Mouse (Mus musculus) olfactory bulb, adult 2 months (tissue): ENCODE results near the gene Ripor3.

ENCODE experiments used
- CTCF ChIP-seq: fragments of 200-500 bp; IDR thresholded peaks from 2 replicates; pipeline ENCODE4 v1.5.1; 2012; ENCODE audit warnings: low read depth, mild to moderate bottlenecking, low read length, moderate library complexity; ENCODE audit not compliant: insufficient read depth
- POLR2A ChIP-seq: fragments of 200-500 bp; IDR thresholded peaks from 2 replicates; pipeline ENCODE4 v1.6.1; 2012; ENCODE audit warnings: mild to moderate bottlenecking, low read depth, low read length, moderate library complexity; ENCODE audit not compliant: insufficient read depth

GRCm38 (mm10) chr2:167954928-167955327 is 55.5 kb downstream of the Ripor3 start:
- no peak for TF ChIP-seq POLR2A
- no peak for TF ChIP-seq CTCF
